ENCODE assay signal across 18 mouse cellular contexts in the genomic region with DNA sequence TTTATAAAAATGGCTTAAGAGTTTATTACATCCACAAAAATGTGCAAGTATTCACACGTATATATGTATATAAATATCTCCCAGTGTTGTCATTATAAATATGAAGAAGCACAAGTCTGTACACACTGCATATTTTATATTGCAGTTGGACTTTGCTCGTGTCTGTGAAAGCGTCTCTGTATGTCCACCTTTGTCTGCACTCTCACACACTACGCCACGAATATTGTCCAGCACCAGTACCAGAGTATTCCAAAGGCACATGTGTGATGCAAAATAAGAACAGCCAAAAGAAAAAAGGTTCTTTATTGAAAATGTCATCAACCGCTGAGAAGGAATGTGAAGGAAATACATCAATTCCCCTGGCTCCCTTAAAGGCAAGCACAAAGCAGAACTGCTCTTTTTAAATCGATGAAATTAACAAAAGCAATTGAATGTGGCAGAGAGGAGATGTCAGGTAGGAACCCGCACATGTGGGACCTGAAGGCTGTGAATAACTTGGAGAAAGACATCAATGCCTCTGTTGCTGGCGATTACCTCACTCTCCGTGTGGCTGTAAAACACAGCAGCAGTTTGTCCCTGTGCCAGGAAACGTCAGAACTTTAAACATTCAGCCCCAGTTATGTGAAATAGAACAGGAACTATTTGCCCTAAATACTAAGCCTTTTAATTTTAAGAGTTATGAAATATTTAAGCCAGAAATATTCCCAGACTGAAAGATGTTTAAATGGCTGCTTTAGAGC. TPM values are rescaled to one million over a fixed set of nuclear protein-coding genes. Genes with fewer than 3 reads are reported as not detected.
DNase-seq lines count a peak whose midpoint lies in the region; ATAC-seq and TF ChIP-seq lines count a peak whose summit lies in the region.
"Had no signal": no experiment of that assay in that cellular context is flagged by ENCODE, and none has a peak within 500 bp of the region (broad histone marks: within the 10 kb centered on the region; RNA-seq: fewer than 3 reads in every experiment).

No protein-coding gene starts in this region.

- ATAC-seq in intestine, embryonic 14.5 days (replicated peaks; ENCODE audit: low FRiP score, low TSS enrichment, low read depth): no peak
- no peak for ATAC-seq in intestine, postnatal 0 days
- no peak for ATAC-seq in hindbrain, embryonic 14.5 days (ENCODE audit: low FRiP score)
- no peak for ATAC-seq in midbrain, postnatal 0 days (ENCODE audit: low FRiP score)
- ATAC-seq: intestine, embryonic 15.5 days had no signal

- H3K27me3 ChIP-seq in intestine, embryonic 14.5 days (replicated peaks; ENCODE audit: control insufficient read depth, insufficient read depth, low read length): no peaks in the 10 kb centered on the region
- H3K27me3 ChIP-seq in intestine, postnatal 0 days (replicated peaks; ENCODE audit: control insufficient read depth, insufficient read depth, low read length): no peaks in the 10 kb centered on the region
- no peaks in the 10 kb centered on the region for H3K27me3 ChIP-seq in hindbrain, embryonic 14.5 days (ENCODE audit: control insufficient read depth, insufficient read depth, low read length)
- no peaks in the 10 kb centered on the region for H3K27me3 ChIP-seq in midbrain, postnatal 0 days (ENCODE audit: insufficient read depth, low read length)
- H3K27me3 ChIP-seq: embryonic facial prominence, embryonic 12.5 days; heart, embryonic 15.5 days; intestine, embryonic 15.5 days had no signal

- no peak overlapping the region for H3K4me3 ChIP-seq in intestine, embryonic 14.5 days (ENCODE audit: low read depth, low read length)
- H3K4me3 ChIP-seq in intestine, postnatal 0 days (ENCODE audit: low read depth, low read length): no peak overlapping the region
- H3K4me3 ChIP-seq in hindbrain, embryonic 14.5 days (replicated peaks; ENCODE audit: low read length): no peak overlapping the region
- no peak overlapping the region for H3K4me3 ChIP-seq in midbrain, postnatal 0 days (ENCODE audit: low read depth, low read length)
- H3K4me3 ChIP-seq: embryonic facial prominence, embryonic 12.5 days; heart, embryonic 15.5 days; intestine, embryonic 15.5 days had no signal

- WGBS in intestine, embryonic 14.5 days: 38% methylated on average over 11 of the region's 11 CpGs
- 49% methylated on average over 11 of the region's 11 CpGs for WGBS in intestine, postnatal 0 days
- WGBS in hindbrain, embryonic 14.5 days: 40% methylated on average over 11 of the region's 11 CpGs
- 43% methylated on average over 11 of the region's 11 CpGs for WGBS in midbrain, postnatal 0 days

- DNase-seq in embryo, embryonic 11 days: peak; percentile 3
- DNase-seq in embryo, embryonic 10 days (ENCODE audit: low spot score): no peak
- DNase-seq in intestine, embryonic 14.5 days (ENCODE audit: low spot score): no peak
- peak; percentile 38 for DNase-seq in hindbrain, embryonic 14.5 days (ENCODE audit: low spot score)
- DNase-seq in midbrain, postnatal 0 days (ENCODE audit: low spot score): peak; percentile 23
- no peak for DNase-seq in urinary bladder, postnatal 10 days (ENCODE audit: low spot score)
- no peak for DNase-seq in left cerebral cortex, adult 8-10 months (ENCODE audit: low spot score in 2 of 2)
- DNase-seq: adrenal gland, adult 2 months; kidney, postnatal 10 days; left cerebral cortex, postnatal 4 days; lung, adult 2 months; retina, postnatal 1 day; thymus, postnatal 25 days had no signal

- 0 out of 2 replicates have a peak overlapping the region, but pooled peaks have one; percentile 11 for H3K4me2 ChIP-seq in intestine, embryonic 14.5 days (ENCODE audit: low read length)
- H3K4me2 ChIP-seq in intestine, postnatal 0 days (replicated peaks; ENCODE audit: low read depth): no peak overlapping the region
- H3K4me2 ChIP-seq in hindbrain, embryonic 14.5 days (replicated peaks): peak overlapping the region; percentile 1; the same call in 1 of the 2 replicates
- peak overlapping the region; percentile 34; the same call in 1 of the 2 replicates for H3K4me2 ChIP-seq in midbrain, postnatal 0 days (ENCODE audit: low read depth, low read length, poor library complexity, severe bottlenecking)
- H3K4me2 ChIP-seq: embryonic facial prominence, embryonic 12.5 days; heart, embryonic 15.5 days; intestine, embryonic 15.5 days had no signal

- H3K9me3 ChIP-seq in intestine, embryonic 14.5 days (ENCODE audit: control insufficient read depth, low read length): no peaks in the 10 kb centered on the region
- H3K9me3 ChIP-seq in intestine, postnatal 0 days (ENCODE audit: control insufficient read depth): no peaks in the 10 kb centered on the region
- H3K9me3 ChIP-seq in hindbrain, embryonic 14.5 days (ENCODE audit: control insufficient read depth, low read length): no peaks in the 10 kb centered on the region
- H3K9me3 ChIP-seq in midbrain, postnatal 0 days (ENCODE audit: low read length): no peaks in the 10 kb centered on the region
- H3K9me3 ChIP-seq: embryonic facial prominence, embryonic 12.5 days; heart, embryonic 15.5 days; intestine, embryonic 15.5 days had no signal

- no peak for TF ChIP-seq CTCF in intestine, postnatal 0 days (IDR thresholded peaks at IDR 0.05; ENCODE audit: low read depth)
- no peak for TF ChIP-seq CTCF in midbrain, postnatal 0 days (IDR thresholded peaks at IDR 0.05)

- H3K9ac ChIP-seq in intestine, embryonic 14.5 days (ENCODE audit: low read length): no peak overlapping the region
- no peak overlapping the region for H3K9ac ChIP-seq in intestine, postnatal 0 days (ENCODE audit: low read depth, low read length)
- H3K9ac ChIP-seq in hindbrain, embryonic 14.5 days: 0 out of 2 replicates have a peak overlapping the region, but pooled peaks have one; percentile 9
- H3K9ac ChIP-seq in midbrain, postnatal 0 days (replicated peaks; ENCODE audit: low read length, poor library complexity, severe bottlenecking): no peak overlapping the region
- H3K9ac ChIP-seq: embryonic facial prominence, embryonic 12.5 days; heart, embryonic 15.5 days; intestine, embryonic 15.5 days had no signal

- H3K27ac ChIP-seq in intestine, embryonic 14.5 days (ENCODE audit: low read depth): no peak overlapping the region
- H3K27ac ChIP-seq in intestine, postnatal 0 days (ENCODE audit: low read depth, low read length): no peak overlapping the region
- H3K27ac ChIP-seq in hindbrain, embryonic 14.5 days: no peak overlapping the region
- H3K27ac ChIP-seq in midbrain, postnatal 0 days (ENCODE audit: low read depth, low read length): no peak overlapping the region
- H3K27ac ChIP-seq: embryonic facial prominence, embryonic 12.5 days; heart, embryonic 15.5 days; intestine, embryonic 15.5 days had no signal

- peaks cover 2% of the 10 kb centered on the region; the same call in 1 of the 2 replicates for H3K4me1 ChIP-seq in intestine, embryonic 14.5 days (replicated peaks; ENCODE audit: control insufficient read depth, insufficient read depth, low read length)
- no peaks in the 10 kb centered on the region for H3K4me1 ChIP-seq in intestine, postnatal 0 days (replicated peaks; ENCODE audit: control insufficient read depth, insufficient read depth, low read length)
- H3K4me1 ChIP-seq in hindbrain, embryonic 14.5 days (replicated peaks; ENCODE audit: control insufficient read depth, insufficient read depth, low read length): no peaks in the 10 kb centered on the region
- 0 out of 2 replicates have a peak, but pooled peaks cover 2% of the 10 kb centered on the region for H3K4me1 ChIP-seq in midbrain, postnatal 0 days (ENCODE audit: insufficient read depth, low read length)
- H3K4me1 ChIP-seq: embryonic facial prominence, embryonic 12.5 days; heart, embryonic 15.5 days; intestine, embryonic 15.5 days had no signal

- no peaks in the 10 kb centered on the region for H3K36me3 ChIP-seq in intestine, embryonic 14.5 days (ENCODE audit: control insufficient read depth, insufficient read depth, low read length)
- no peaks in the 10 kb centered on the region for H3K36me3 ChIP-seq in intestine, postnatal 0 days (ENCODE audit: control insufficient read depth, insufficient read depth)
- no peaks in the 10 kb centered on the region for H3K36me3 ChIP-seq in hindbrain, embryonic 14.5 days (replicated peaks; ENCODE audit: control insufficient read depth, insufficient read depth)
- no peaks in the 10 kb centered on the region for H3K36me3 ChIP-seq in midbrain, postnatal 0 days (ENCODE audit: insufficient read depth, low read length)
- H3K36me3 ChIP-seq: embryonic facial prominence, embryonic 12.5 days; heart, embryonic 15.5 days; intestine, embryonic 15.5 days had no signal

RNA-seq across cellular contexts. Expression of a gene that starts 23.5 kb away (rescaled TPM):
- polyA plus RNA-seq in intestine, embryonic 14.5 days (2014; fragmentation: Nextera tagmentation; extraction: Ambion mirVana): 3.9 and 5.1 TPM in 2 replicates
- polyA plus RNA-seq in intestine, postnatal 0 days (2015; fragmentation: Nextera tagmentation; extraction: Ambion mirVana): 1.3 and 1.5 TPM in 2 replicates
- polyA plus RNA-seq in hindbrain, embryonic 14.5 days (2014; fragmentation: Nextera tagmentation; extraction: Ambion mirVana): 72.2 and 84.5 TPM in 2 replicates
- total RNA-seq in midbrain, postnatal 0 days (2014; rRNA removed): 18.0 and 23.1 TPM in 2 replicates
- polyA plus RNA-seq in midbrain, postnatal 0 days (2015; fragmentation: Nextera tagmentation; extraction: Ambion mirVana): 47.2 and 50.4 TPM in 2 replicates
- total RNA-seq in left cerebral cortex, adult 8-10 months (2022): 10 to 100 TPM; 83.8 to 88.3 (median 86.0) TPM
- total RNA-seq: megakaryocyte, adult 5-6 weeks had no signal

Comparison
In these comparisons a context has a peak if more than half of its experiments do, and no peak if none do; other contexts are left out.
1. DNase-seq: peak in embryo, embryonic 11 days (single experiment), hindbrain, embryonic 14.5 days (single experiment) and midbrain, postnatal 0 days (single experiment); none in embryo, embryonic 10 days (single experiment), intestine, embryonic 14.5 days (single experiment), urinary bladder, postnatal 10 days (single experiment) and left cerebral cortex, adult 8-10 months (0 of 2).